Mouse (Mus musculus): ENCODE results near the gene Vps35l. TPM values are rescaled to one million over a fixed set of nuclear protein-coding genes. Genes with fewer than 3 reads are reported as not detected.

The Vps35l gene
- polyA plus RNA-seq (2021; fragmentation: Nextera tagmentation) = 49.2 and 49.6 TPM in 2 replicates
- long read RNA-seq, experiment 1, full-length matches to known transcripts = 83 of 138 reads
- long read RNA-seq, experiment 1, partial matches to known transcripts = 41 of 138 reads
- long read RNA-seq, experiment 1, other reads (novel, unspliced or antisense) = 14 of 138 reads
- long read RNA-seq, experiment 2, full-length matches to known transcripts = 412 of 488 reads
- long read RNA-seq, experiment 2, partial matches to known transcripts = 41 of 488 reads
- long read RNA-seq, experiment 2, other reads (novel, unspliced or antisense) = 35 of 488 reads

DNA sequence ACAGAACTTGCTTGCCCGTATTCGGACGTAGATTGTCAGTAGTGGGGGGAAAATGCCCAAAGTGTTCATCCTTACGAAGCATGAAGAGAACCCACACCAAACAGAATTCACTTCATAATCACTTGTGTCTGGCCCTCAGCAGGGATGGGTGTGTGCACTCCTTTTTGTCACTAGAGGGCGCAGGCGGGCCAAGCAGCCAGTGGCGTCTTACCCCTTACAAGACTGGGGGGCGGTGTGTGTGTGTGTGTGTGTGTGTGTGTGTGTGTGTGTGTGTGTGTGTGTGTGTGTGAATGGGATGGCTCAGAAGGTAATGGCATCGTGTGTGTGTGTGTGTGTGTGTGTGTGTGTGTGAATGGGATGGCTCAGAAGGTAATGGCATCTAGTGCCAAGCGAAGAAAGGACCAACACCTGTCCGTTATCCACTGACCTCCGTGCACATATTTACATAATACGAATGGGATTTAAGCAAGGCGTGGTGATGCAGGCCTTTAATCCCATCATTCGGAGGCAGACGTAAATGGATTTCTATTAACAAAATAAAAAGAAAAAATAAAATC is at the start of gene Vps35l:
Vps35l (plus strand) TSS at position 252 of the 557 bp plus-strand sequence.

DNA sequence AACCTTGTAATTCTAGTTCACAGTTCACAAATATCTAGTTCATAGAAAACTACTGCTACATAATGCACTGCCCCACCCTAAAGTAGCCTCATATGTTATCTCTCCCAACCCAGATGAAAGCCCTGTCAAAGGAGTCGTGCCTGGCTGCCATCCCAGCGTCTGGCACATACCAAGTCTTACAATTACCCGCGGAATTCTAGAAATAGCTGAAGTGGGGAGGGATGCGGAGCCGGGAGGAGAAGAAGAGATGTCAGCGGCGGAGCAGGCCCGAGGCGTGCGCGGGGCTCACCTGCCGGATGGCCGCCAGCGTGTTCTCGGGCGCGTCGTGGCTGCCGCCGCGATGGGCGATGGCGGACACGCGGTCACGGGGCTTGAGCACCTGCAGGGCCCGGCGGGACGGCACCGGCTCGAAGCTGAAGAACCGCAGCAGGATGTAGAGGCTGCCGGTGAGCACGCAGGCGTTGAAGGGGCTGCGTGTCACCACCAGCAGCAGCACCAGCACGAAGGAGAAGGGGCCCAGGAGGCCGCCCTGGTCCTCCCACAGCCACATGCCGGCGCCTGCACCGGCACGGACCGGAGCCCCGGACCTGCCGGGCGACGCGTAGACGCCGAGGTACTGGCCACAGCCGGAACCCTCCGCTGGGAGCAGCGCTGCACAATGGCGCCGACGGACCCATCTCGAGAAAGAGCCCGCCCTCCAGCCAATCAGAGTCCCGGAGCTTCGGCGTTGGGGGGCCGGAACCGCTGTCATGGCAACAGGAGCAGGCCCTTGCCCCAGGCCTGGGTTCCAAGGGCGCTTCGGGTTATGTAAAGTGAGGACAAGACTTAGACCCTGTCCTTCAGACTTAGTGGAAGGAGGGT is 34.7 kb upstream of the Vps35l start, which contains the start of gene Gde1:
Gde1 (minus strand) TSS at position 678 of the 861 bp plus-strand sequence.

DNA sequence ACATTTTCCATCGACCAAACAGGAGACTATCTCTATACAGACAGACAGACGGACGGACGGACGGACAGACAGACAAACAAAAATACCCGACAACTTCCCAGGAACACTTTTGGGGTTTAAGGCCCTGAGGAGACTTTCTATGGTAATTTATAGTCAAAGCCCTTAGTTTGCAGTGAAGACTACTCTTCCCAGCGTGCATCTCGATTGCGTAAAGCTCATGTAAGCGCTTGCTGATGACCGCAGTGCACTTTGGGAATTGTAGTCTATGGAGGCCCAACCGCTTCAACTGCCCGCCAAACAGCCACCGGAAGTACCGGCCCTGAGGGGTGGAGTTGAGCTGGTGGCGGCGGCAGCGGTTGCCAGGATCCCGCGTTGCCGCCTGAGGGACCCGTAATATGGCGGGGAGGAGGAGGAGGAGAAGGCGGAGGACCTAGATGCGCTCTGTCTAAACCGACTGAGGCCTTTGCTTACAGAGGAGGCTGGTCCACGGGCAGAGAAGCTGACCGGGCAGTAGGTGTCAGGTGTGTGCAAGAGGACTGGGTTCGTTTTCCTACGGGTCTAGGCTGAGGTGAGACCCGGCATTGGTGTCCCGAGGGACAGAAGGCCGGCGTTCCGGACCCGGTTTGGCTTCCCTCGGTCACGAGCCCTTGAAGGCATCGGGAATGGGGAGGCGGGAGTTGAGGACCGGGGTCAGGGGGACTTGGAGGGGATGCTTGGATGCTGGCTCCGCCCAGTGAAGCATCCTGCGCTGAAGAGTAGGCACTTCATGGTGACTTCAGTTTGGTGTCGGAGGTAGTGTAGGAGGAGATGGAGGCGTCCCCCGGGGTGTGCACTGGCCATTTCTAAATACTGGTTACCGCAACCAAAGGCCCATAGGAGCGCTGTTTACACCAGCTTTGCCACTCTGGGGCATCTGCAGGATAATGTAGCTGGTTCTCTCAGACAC is 27.5 kb upstream of the Vps35l start, which contains the start of gene Ccp110:
Ccp110 (plus strand) TSS at position 325 of the 946 bp plus-strand sequence.

DNA sequence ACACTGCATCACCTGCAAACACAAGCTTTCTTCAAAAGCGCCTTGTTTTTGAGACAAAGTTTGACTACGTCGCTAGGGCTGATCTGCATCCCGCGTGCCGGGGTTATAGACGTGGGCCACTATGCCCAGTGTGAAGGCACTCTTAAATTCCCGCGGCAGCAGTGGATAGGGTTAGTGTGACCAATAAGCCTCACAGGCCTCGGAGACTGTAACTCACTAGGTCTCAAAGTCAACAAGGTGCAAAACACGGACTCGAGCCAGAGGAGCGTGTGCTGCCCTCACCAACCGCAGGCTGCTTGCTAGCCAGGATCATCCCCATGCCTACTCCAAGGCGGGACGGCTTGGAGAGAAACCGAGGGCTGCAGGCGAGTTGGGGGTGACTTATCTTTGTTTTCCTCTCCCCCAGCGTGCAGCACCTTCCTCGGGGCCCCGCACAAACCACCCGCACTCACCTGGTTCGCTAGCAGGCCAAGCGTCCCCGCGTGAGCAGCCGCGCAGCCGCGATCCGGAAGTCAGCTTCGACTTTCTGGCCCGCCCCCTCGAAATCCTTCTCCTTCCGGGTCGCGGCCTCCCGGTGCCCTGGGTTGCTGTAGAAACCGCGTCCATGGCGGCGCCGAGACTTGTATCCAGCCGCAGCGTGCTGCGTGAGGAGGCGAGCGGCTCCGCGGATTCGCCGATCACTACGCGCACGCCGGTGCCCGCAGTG is 115.3 kb downstream of the Vps35l start, which contains the start of gene Iqck:
Iqck (plus strand) TSS at position 582 of the 706 bp plus-strand sequence.

DNA sequence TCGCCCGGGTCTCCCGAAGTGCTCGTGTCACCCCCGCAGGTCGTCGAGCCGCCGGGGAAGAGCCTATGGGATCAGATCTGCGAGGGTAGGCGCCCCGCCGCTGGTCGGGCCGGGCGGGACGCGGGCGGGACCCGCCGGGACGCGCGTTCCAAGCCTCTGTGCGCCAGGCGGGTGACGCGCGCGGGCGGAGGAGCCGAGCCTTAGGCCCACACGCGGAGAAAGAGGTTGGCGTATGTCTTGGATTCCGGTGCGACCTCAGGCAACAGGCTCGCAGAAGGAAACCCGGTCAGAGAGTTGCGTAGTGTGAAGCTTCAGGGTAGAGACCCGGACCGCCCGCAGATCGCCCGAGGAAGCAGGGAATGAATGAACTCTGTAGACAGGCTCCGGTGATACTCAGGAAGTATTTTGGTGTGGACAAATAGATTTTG is 115.9 kb downstream of the Vps35l start, which contains the start of gene Knop1:
Knop1 (minus strand) TSS at position 378 of the 428 bp plus-strand sequence.

Other genes with a start within 250 kb of the Vps35l start
- 0.11 and 0.33 TPM in 2 replicates for gene Itpripl2, start 248.3 kb upstream of the Vps35l start, polyA plus RNA-seq (2021; fragmentation: Nextera tagmentation)
- gene Coq7, start 206.9 kb upstream of the Vps35l start, polyA plus RNA-seq (2021; fragmentation: Nextera tagmentation) = 133 and 139 TPM in 2 replicates
- 2.9 and 3.6 TPM in 2 replicates for gene Tmc7, start 155.5 kb upstream of the Vps35l start, polyA plus RNA-seq (2021; fragmentation: Nextera tagmentation)
- gene Tmc5, start 142.9 kb upstream of the Vps35l start, polyA plus RNA-seq (2021; fragmentation: Nextera tagmentation) = 0.05 and 0.10 TPM in 2 replicates
- gene Gde1, start 34.4 kb upstream of the Vps35l start, polyA plus RNA-seq (2021; fragmentation: Nextera tagmentation) = 399 and 425 TPM in 2 replicates
- gene Ccp110, start 27.7 kb upstream of the Vps35l start, polyA plus RNA-seq (2021; fragmentation: Nextera tagmentation) = 10.2 and 12.7 TPM in 2 replicates
- 5.8 and 8.7 TPM in 2 replicates for gene Iqck, start 115.5 kb downstream of the Vps35l start, polyA plus RNA-seq (2021; fragmentation: Nextera tagmentation)
- 21.4 and 27.5 TPM in 2 replicates for gene Knop1, start 116.0 kb downstream of the Vps35l start, polyA plus RNA-seq (2021; fragmentation: Nextera tagmentation)